Mouse (Mus musculus) E14TG2a.4 (cell line): Measurements from ENCODE around the gene Camk2d.

Source experiments
- H3K27me3 ChIP-seq: 2 replicates; pipeline ENCODE4 v1.6.1; 2014; ENCODE audit warnings: low read length, control low read depth; ENCODE audit not compliant: insufficient read depth
- H3K36me3 ChIP-seq: 2 replicates; pipeline ENCODE4 v1.6.1; 2014; ENCODE audit warnings: low read length, control low read depth; ENCODE audit not compliant: insufficient read depth
- H3K4me1 ChIP-seq: replicated peaks from 2 replicates; pipeline ENCODE4 v1.6.1; 2014; ENCODE audit warnings: low read depth, low read length, control low read depth
- H3K4me3 ChIP-seq: replicated peaks from 2 replicates; pipeline ENCODE4 v1.5.1; 2014; ENCODE audit warnings: mild to moderate bottlenecking, low read length
- H3K9me3 ChIP-seq: 2 replicates; pipeline ENCODE4 v1.6.1; 2014; ENCODE audit warnings: low read length, control low read depth
- CTCF ChIP-seq: conservative IDR thresholded peaks from 2 replicates; pipeline ENCODE4 v1.5.1; 2014; ENCODE audit warnings: low read length
- NANOG ChIP-seq: IDR thresholded peaks from 2 replicates; pipeline ENCODE4 v1.6.1; 2014; ENCODE audit warnings: borderline replicate concordance, low read length, mixed read lengths
- POU5F1 ChIP-seq: IDR thresholded peaks from 2 replicates; pipeline ENCODE4 v1.6.1; 2014; ENCODE audit warnings: low read length, borderline replicate concordance

The Camk2d gene

DNA sequence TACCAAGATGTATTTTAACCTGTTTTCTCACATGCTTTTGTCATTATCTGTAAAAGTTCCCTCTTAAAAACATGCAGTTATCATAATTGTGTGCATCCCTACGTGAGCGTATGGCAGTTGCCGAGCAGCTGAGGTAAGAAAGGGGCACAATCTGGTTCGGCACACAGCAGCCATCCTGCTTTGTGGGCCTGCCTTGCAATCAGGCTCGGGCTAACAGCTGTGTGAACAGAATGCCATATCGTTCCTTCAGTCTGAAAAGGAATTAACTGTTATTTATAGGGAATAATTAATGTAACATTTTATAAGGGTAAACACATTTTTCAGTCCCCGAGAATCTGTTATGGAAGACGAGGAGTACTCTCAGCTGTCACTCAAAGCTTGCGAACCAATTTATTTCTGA is 129.5 kb downstream of the Camk2d start:
- Histone ChIP-seq H3K9me3 (no peaks in the 10 kb centered on the region), H3K27me3 (no peaks in the 10 kb centered on the region), H3K4me3 (no peak overlapping the region), H3K36me3 (no peaks in the 10 kb centered on the region), H3K4me1 (no peaks in the 10 kb centered on the region)
- TF ChIP-seq POU5F1 = no peak
- TF ChIP-seq NANOG = no peak
- no peak for TF ChIP-seq CTCF

DNA sequence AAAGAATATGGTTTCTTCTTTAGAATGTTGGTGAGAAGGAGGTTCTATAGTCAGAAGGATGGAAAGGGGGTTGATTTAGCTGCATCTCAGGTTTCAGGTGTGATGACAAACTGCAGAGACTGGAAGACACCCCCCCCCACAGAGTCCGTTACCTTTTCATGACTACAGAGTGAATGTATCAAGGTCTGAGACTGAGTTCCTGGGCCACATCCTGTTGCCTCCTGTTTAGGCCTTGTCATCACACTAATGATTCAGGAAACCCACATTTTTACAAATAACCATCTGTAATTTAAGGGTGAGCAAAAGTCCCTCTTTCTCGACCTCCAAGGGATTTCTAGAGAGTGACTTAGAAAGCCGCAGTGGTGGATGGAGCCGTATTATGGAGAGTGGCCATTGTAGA is 131.3 kb downstream of the Camk2d start:
- H3K27me3 ChIP-seq = no peaks in the 10 kb centered on the region
- no peak for TF ChIP-seq NANOG
- no peak for TF ChIP-seq POU5F1
- TF ChIP-seq CTCF = no peak
- no peaks in the 10 kb centered on the region for H3K4me1 ChIP-seq
- H3K4me3 ChIP-seq = no peak overlapping the region
- no peaks in the 10 kb centered on the region for H3K36me3 ChIP-seq
- no peaks in the 10 kb centered on the region for H3K9me3 ChIP-seq

DNA sequence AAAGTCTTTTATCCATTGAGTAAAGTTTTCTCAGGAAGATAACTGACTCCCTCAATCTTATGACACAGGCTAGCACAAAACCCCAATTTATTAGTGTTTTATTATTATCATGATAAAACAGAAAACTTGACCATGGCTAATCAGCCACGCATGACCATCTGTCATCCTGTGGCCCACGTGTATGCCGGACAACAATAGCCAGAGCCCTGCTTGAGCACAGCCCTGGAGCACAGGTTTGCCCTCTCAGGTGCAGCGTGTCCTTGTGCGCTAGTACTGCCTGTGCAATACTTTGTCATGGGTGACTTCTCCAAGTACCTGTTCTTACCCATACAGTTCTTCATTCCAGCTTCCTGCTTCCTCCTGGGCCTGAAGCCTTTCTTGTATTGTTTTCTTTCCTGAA is 134.3 kb downstream of the Camk2d start:
- TF ChIP-seq POU5F1 (no peak), NANOG (no peak), CTCF (no peak)
- Histone ChIP-seq H3K36me3 (no peaks in the 10 kb centered on the region), H3K4me3 (no peak overlapping the region), H3K4me1 (no peaks in the 10 kb centered on the region), H3K27me3 (no peaks in the 10 kb centered on the region), H3K9me3 (no peaks in the 10 kb centered on the region)

DNA sequence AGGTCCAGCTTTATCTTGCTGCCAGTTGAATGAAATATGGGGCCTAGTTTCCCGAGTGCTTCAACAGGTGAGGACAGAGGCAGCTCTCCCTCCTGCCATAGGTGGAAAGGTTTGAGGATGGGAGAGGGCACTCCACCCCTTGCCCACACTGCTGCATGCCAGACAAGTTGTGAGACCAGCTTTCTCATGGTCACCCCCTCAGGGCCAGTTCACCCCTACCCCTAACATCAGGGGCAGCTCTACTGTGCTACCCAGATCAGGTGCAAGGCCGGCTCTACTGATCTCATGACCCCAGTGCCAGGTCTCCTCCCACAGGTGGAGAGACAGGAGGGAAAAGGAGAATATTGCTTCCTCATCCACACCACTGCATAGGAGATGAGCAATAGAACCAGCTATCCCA is 136.2 kb downstream of the Camk2d start:
- Histone ChIP-seq H3K4me3 (no peak overlapping the region), H3K4me1 (no peaks in the 10 kb centered on the region), H3K9me3 (no peaks in the 10 kb centered on the region), H3K36me3 (no peaks in the 10 kb centered on the region), H3K27me3 (no peaks in the 10 kb centered on the region)
- no peak for TF ChIP-seq CTCF

DNA sequence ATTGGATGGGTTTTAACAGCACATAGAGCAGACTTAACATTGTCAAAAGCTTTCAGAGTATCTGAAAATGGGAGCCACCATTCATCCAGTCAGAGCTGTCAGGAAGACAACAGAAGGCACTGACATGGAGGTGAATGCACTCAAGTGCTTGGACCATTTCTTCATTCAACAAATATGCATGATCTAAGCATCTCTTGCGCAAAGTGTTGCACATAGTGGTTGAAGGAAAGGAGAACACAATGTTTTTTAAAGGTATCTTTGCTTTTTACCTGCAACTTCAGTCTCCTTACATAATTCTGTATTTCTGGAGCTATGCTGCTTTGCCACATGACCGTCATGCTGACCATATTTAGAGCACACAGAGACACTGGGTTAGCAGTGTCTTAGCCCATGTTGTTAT is 138.4 kb downstream of the Camk2d start:
- Histone ChIP-seq H3K36me3 (no peaks in the 10 kb centered on the region), H3K27me3 (no peaks in the 10 kb centered on the region), H3K9me3 (no peaks in the 10 kb centered on the region), H3K4me1 (no peaks in the 10 kb centered on the region), H3K4me3 (no peak overlapping the region)
- TF ChIP-seq POU5F1 (no peak), NANOG (no peak), CTCF (no peak)

DNA sequence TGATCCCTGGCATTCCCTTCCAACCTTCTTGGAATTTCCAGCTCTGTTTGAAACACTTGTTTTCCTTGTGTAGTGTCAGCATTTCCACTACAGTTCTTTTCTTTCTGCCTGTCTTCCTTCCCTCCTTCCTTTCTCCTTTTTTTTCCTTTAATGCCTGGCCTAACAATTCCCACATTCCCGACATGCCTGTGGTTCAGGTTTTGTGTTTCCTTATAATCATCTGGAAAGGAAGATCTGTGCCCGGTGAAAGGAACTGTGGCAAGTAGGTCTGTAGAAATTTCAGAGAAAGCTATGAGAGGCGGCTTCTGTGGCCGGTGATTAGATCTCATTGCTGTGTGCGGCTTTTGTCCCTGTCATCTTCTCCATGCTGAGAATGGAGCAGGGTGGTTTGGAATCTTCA is 139.1 kb downstream of the Camk2d start:
- Histone ChIP-seq H3K36me3 (no peaks in the 10 kb centered on the region), H3K27me3 (no peaks in the 10 kb centered on the region), H3K4me3 (no peak overlapping the region), H3K9me3 (no peaks in the 10 kb centered on the region), H3K4me1 (no peaks in the 10 kb centered on the region)
- TF ChIP-seq CTCF (no peak), POU5F1 (no peak), NANOG (no peak)

DNA sequence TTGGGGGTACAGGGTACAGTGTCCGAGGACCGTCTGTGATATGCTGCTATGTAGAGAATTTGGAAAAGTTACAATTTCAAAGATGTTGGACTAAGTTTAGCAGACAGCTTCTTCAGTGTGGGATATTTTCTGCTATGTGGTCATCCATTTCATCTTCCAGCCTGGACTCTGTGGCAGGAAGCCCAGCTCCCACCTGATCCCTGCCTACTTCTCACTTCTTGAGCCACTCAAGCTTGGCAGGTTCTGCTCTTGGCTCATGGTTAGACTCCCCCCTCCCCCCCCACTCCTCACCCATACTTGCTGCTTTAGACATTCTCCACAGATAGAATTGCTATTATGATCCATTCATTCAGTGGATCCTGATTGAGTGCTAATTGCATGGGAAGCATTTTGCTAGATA is 141.0 kb downstream of the Camk2d start:
- Histone ChIP-seq H3K36me3 (no peaks in the 10 kb centered on the region), H3K4me1 (no peaks in the 10 kb centered on the region), H3K9me3 (no peaks in the 10 kb centered on the region), H3K27me3 (no peaks in the 10 kb centered on the region), H3K4me3 (no peak overlapping the region)
- TF ChIP-seq CTCF (no peak), NANOG (no peak), POU5F1 (no peak)

DNA sequence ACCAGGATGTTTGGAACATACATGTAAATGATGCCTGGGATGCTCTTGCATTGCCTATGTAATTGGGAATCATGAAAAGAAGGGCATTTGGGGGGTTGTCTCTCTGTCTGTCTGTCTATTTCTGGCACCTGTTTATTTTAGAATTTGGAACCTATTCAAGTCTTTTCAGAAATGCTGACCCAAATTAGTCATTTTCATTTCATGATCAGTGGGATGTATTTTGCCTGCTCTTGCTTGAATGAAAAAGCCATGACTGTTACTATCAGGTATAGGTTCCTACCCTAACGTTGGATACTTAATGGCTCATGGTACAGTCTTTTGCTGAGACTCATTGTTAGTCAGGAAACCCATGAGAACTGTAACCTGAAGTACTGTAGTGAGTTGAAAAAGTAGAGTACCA is 144.0 kb downstream of the Camk2d start:
- TF ChIP-seq CTCF (no peak), NANOG (no peak), POU5F1 (no peak)
- Histone ChIP-seq H3K36me3 (no peaks in the 10 kb centered on the region), H3K4me1 (peaks cover 5% of the 10 kb centered on the region), H3K27me3 (no peaks in the 10 kb centered on the region), H3K9me3 (no peaks in the 10 kb centered on the region), H3K4me3 (no peak overlapping the region)

DNA sequence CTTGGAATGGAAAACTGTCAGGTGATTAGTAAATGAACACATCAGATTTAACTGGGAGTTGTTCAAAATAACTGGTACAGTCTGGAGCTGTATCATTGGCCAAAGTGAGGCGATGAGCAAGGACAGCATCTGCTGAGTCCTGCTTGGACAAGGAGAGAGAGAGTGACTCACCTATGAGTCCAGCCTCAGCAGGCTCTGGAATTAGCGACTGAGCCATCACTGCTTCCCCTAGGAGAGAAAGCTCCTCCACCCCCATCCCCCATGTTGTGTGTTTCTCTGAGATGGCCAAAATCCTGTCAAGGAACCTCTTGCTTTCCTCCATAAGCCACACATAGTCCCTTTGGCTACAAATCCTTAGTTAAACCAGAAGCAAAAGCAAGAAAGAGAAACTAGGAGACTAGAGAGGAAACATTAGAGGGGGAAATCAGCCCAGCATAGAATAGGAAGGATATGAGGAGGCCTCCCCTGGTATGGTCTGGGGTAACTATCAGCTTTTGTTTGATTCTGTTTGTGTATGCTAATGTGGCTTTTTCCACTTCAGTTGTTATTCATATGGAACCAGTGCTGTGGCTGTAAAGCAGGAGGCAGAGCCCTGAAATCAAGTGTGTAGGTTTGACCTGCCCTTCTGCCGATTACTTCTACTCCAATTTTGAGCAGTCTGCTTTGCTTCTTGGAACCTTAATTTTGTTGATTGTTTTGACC is 148.5 kb downstream of the Camk2d start:
- H3K9me3 ChIP-seq = no peaks in the 10 kb centered on the region
- TF ChIP-seq POU5F1 (no peak), NANOG (no peak), CTCF (no peak)
- no peaks in the 10 kb centered on the region for H3K36me3 ChIP-seq
- H3K4me3 ChIP-seq = no peak overlapping the region
- peaks cover 5% of the 10 kb centered on the region for H3K4me1 ChIP-seq
- no peaks in the 10 kb centered on the region for H3K27me3 ChIP-seq
